Mouse (Mus musculus): Measurements from ENCODE around the gene Slc5a10. TPM values are rescaled to one million over a fixed set of nuclear protein-coding genes. Genes with fewer than 3 reads are reported as not detected.

Slc5a10 gene
- polyA plus RNA-seq (2012; rRNA removed) = 0.11 and 0.19 TPM in 2 replicates

GRCm38 (mm10) chr11:61720636-61721035, at the start of gene Slc5a10:
Slc5a10 (minus strand) TSS chr11:61720826.
- H3K4me3 ChIP-seq (ENCODE audit: insufficient read depth, low read length) = no peak within 1 kb of the TSS
- no peak within 1 kb of the TSS for H3K27ac ChIP-seq (ENCODE audit: insufficient read depth, low read length)
- TF ChIP-seq POLR2A (IDR thresholded peaks at IDR 0.05; ENCODE audit: extremely low read depth, insufficient read depth, low read length) (no peak), CTCF (IDR thresholded peaks at IDR 0.05; ENCODE audit: extremely low read depth, insufficient read depth, low read length) (no peak)
- no peaks in the 10 kb centered on the region for H3K4me1 ChIP-seq (ENCODE audit: control insufficient read depth, insufficient read depth, low read length)

- no peak within 1 kb of the TSS for H3K27ac ChIP-seq (ENCODE audit: insufficient read depth, low read length)
- H3K4me3 ChIP-seq (ENCODE audit: insufficient read depth, low read length) = peak within 1 kb of the TSS; percentile 25
- no peaks in the 10 kb centered on the region; the same call in none of the 2 replicates for H3K4me1 ChIP-seq (ENCODE audit: control insufficient read depth, insufficient read depth, low read length)
- TF ChIP-seq POLR2A (IDR thresholded peaks at IDR 0.05; ENCODE audit: extremely low read depth, insufficient read depth, low read length) = peak; percentile 86
- no peak for TF ChIP-seq CTCF (IDR thresholded peaks at IDR 0.05; ENCODE audit: extremely low read depth, insufficient read depth, low read length)
Observed at GRCm38 (mm10) chr11:61761584-61762407, 41.2 kb upstream of the Slc5a10 start, which contains the start of gene Prpsap2. Prpsap2 (minus strand) TSS chr11:61762088.

- peak overlapping the region; percentile 25; the same call in 1 of the 2 replicates for H3K4me3 ChIP-seq (ENCODE audit: insufficient read depth, low read length)
- TF ChIP-seq POLR2A (IDR thresholded peaks at IDR 0.05; ENCODE audit: extremely low read depth, insufficient read depth, low read length) (no peak), CTCF (IDR thresholded peaks at IDR 0.05; ENCODE audit: extremely low read depth, insufficient read depth, low read length) (0 out of 2 replicates have a peak, but pooled peaks have one; percentile 12)
- H3K27ac ChIP-seq (ENCODE audit: insufficient read depth, low read length) = no peak overlapping the region
- no peaks in the 10 kb centered on the region; the same call in none of the 2 replicates for H3K4me1 ChIP-seq (ENCODE audit: control insufficient read depth, insufficient read depth, low read length)
Observed at GRCm38 (mm10) chr11:61760518-61760917, 39.9 kb upstream of the Slc5a10 start.

GRCm38 (mm10) chr11:61757151-61757550, 36.5 kb upstream of the Slc5a10 start:
- TF ChIP-seq CTCF (IDR thresholded peaks at IDR 0.05; ENCODE audit: extremely low read depth, insufficient read depth, low read length) = no peak
- Histone ChIP-seq H3K4me3 (ENCODE audit: insufficient read depth, low read length) (no peak overlapping the region), H3K27ac (ENCODE audit: insufficient read depth, low read length) (no peak overlapping the region), H3K4me1 (ENCODE audit: control insufficient read depth, insufficient read depth, low read length) (no peaks in the 10 kb centered on the region; the same call in none of the 2 replicates)

- Histone ChIP-seq H3K4me3 (ENCODE audit: insufficient read depth, low read length) (no peak overlapping the region), H3K27ac (ENCODE audit: insufficient read depth, low read length) (no peak overlapping the region), H3K4me1 (ENCODE audit: control insufficient read depth, insufficient read depth, low read length) (no peaks in the 10 kb centered on the region)
- TF ChIP-seq POLR2A (IDR thresholded peaks at IDR 0.05; ENCODE audit: extremely low read depth, insufficient read depth, low read length) (no peak), CTCF (IDR thresholded peaks at IDR 0.05; ENCODE audit: extremely low read depth, insufficient read depth, low read length) (peak; percentile 51)
Observed at GRCm38 (mm10) chr11:61751612-61752011, 31.0 kb upstream of the Slc5a10 start.

GRCm38 (mm10) chr11:61747161-61747560, 26.5 kb upstream of the Slc5a10 start:
- no peak overlapping the region for H3K4me3 ChIP-seq (ENCODE audit: insufficient read depth, low read length)
- H3K27ac ChIP-seq (ENCODE audit: insufficient read depth, low read length) = no peak overlapping the region
- no peak for TF ChIP-seq POLR2A (IDR thresholded peaks at IDR 0.05; ENCODE audit: extremely low read depth, insufficient read depth, low read length)
- no peak for TF ChIP-seq CTCF (IDR thresholded peaks at IDR 0.05; ENCODE audit: extremely low read depth, insufficient read depth, low read length)
- H3K4me1 ChIP-seq (ENCODE audit: control insufficient read depth, insufficient read depth, low read length) = peaks cover 2% of the 10 kb centered on the region; the same call in 1 of the 2 replicates

- H3K27ac ChIP-seq (ENCODE audit: insufficient read depth, low read length) = no peak overlapping the region
- no peak for TF ChIP-seq POLR2A (IDR thresholded peaks at IDR 0.05; ENCODE audit: extremely low read depth, insufficient read depth, low read length)
- no peak for TF ChIP-seq CTCF (IDR thresholded peaks at IDR 0.05; ENCODE audit: extremely low read depth, insufficient read depth, low read length)
- H3K4me3 ChIP-seq (ENCODE audit: insufficient read depth, low read length) = no peak overlapping the region
- H3K4me1 ChIP-seq (ENCODE audit: control insufficient read depth, insufficient read depth, low read length) = peaks cover 2% of the 10 kb centered on the region; the same call in 1 of the 2 replicates
Observed at GRCm38 (mm10) chr11:61745781-61746180, 25.2 kb upstream of the Slc5a10 start.

- no peak overlapping the region for H3K4me3 ChIP-seq (ENCODE audit: insufficient read depth, low read length)
- H3K27ac ChIP-seq (ENCODE audit: insufficient read depth, low read length) = no peak overlapping the region
- peaks cover 2% of the 10 kb centered on the region; the same call in 1 of the 2 replicates for H3K4me1 ChIP-seq (ENCODE audit: control insufficient read depth, insufficient read depth, low read length)
- TF ChIP-seq POLR2A (IDR thresholded peaks at IDR 0.05; ENCODE audit: extremely low read depth, insufficient read depth, low read length) = no peak
- TF ChIP-seq CTCF (IDR thresholded peaks at IDR 0.05; ENCODE audit: extremely low read depth, insufficient read depth, low read length) = 0 out of 2 replicates have a peak, but pooled peaks have one; percentile 3
Observed at GRCm38 (mm10) chr11:61744460-61744859, 23.8 kb upstream of the Slc5a10 start.

- H3K4me1 ChIP-seq (ENCODE audit: control insufficient read depth, insufficient read depth, low read length) = peaks cover 2% of the 10 kb centered on the region; the same call in 1 of the 2 replicates
- no peak overlapping the region for H3K4me3 ChIP-seq (ENCODE audit: insufficient read depth, low read length)
- TF ChIP-seq CTCF (IDR thresholded peaks at IDR 0.05; ENCODE audit: extremely low read depth, insufficient read depth, low read length) (no peak), POLR2A (IDR thresholded peaks at IDR 0.05; ENCODE audit: extremely low read depth, insufficient read depth, low read length) (no peak)
- H3K27ac ChIP-seq (ENCODE audit: insufficient read depth, low read length) = no peak overlapping the region
Observed at GRCm38 (mm10) chr11:61743768-61744167, 23.1 kb upstream of the Slc5a10 start.

- TF ChIP-seq CTCF (IDR thresholded peaks at IDR 0.05; ENCODE audit: extremely low read depth, insufficient read depth, low read length) = no peak
- no peak for TF ChIP-seq POLR2A (IDR thresholded peaks at IDR 0.05; ENCODE audit: extremely low read depth, insufficient read depth, low read length)
- Histone ChIP-seq H3K4me1 (ENCODE audit: control insufficient read depth, insufficient read depth, low read length) (peaks cover 2% of the 10 kb centered on the region; the same call in 1 of the 2 replicates), H3K27ac (ENCODE audit: insufficient read depth, low read length) (no peak overlapping the region)
Observed at GRCm38 (mm10) chr11:61740500-61740899, 19.9 kb upstream of the Slc5a10 start.

More at GRCm38 (mm10) chr11:61740500-61740899, 19.9 kb upstream of the Slc5a10 start:
- no peak overlapping the region for H3K4me3 ChIP-seq (ENCODE audit: insufficient read depth, low read length)
